Mouse (Mus musculus) stomach, postnatal 0 days (tissue): ENCODE data around the gene Hpcal4.

Experiments
- CTCF ChIP-seq: IDR thresholded peaks from 2 replicates; pipeline ENCODE4 v1.5.1; 2016; ENCODE audit warnings: antibody characterized with exemption, low read depth, mild to moderate bottlenecking, moderate library complexity
- EP300 ChIP-seq: optimal IDR thresholded peaks from 2 replicates; pipeline ENCODE3; 2016; ENCODE audit warnings: antibody characterized with exemption

- TF ChIP-seq EP300 (no peak), CTCF (no peak)
Measured at GRCm38 (mm10) chr4:123196695-123197094, 13.7 kb downstream of the Hpcal4 start.
